Comparison of ENCODE assay signal across 8 mouse cellular contexts in the genomic region with DNA sequence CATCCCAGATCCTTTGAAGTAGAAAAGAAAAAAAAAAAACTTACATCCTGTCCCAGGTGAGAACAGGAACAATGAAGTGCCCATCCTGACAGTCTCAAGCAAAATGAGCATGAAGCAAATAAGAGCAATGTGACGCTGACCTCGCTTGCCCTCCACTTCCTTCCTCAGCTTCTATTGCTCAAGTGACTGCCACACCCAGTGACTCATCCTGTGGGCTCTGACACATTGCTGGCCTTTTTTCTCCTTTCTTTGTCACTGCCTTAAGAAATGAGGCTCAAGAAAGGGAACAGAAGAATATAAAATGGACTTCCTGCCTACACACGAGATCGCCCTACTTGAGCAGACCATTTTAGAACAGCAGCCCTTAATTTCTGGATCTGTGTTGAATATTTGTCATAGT. TPM values are rescaled to one million over a fixed set of nuclear protein-coding genes. Genes with fewer than 3 reads are reported as not detected.
DNase-seq lines count a peak whose midpoint lies in the region; ATAC-seq and TF ChIP-seq lines count a peak whose summit lies in the region.

No protein-coding gene starts in this region.

- H3K4me3 ChIP-seq in kidney, embryonic 14.5 days (ENCODE audit: low read length): no peak overlapping the region
- H3K4me3 ChIP-seq in bone marrow macrophage, adult 2 months (ENCODE audit: insufficient read depth, low read length): no peak overlapping the region
- no peak overlapping the region for H3K4me3 ChIP-seq in intestine, embryonic 16.5 days (ENCODE audit: low read length)
- H3K4me3 ChIP-seq in midbrain, embryonic 15.5 days: no peak overlapping the region
- no peak overlapping the region for H3K4me3 ChIP-seq in midbrain, embryonic 16.5 days (ENCODE audit: low read depth, low read length)

- no peak for ATAC-seq in kidney, embryonic 14.5 days (ENCODE audit: low FRiP score, low TSS enrichment)
- ATAC-seq in intestine, embryonic 16.5 days: peak; percentile 79
- no peak for ATAC-seq in midbrain, embryonic 15.5 days (replicated peaks)
- ATAC-seq in midbrain, embryonic 16.5 days: no peak

- H3K4me1 ChIP-seq in kidney, embryonic 14.5 days (ENCODE audit: control insufficient read depth, insufficient read depth, low read length): no peaks in the 10 kb centered on the region
- peaks cover 36% of the 10 kb centered on the region for H3K4me1 ChIP-seq in bone marrow macrophage, adult 2 months (ENCODE audit: control insufficient read depth, insufficient read depth, low read length)
- 0 out of 2 replicates have a peak, but pooled peaks cover 2% of the 10 kb centered on the region for H3K4me1 ChIP-seq in intestine, embryonic 16.5 days (ENCODE audit: control insufficient read depth, insufficient read depth, low read length)
- no peaks in the 10 kb centered on the region for H3K4me1 ChIP-seq in midbrain, embryonic 15.5 days
- no peaks in the 10 kb centered on the region for H3K4me1 ChIP-seq in midbrain, embryonic 16.5 days (ENCODE audit: control insufficient read depth, insufficient read depth, low read length)

- no peaks in the 10 kb centered on the region for H3K27me3 ChIP-seq in kidney, embryonic 14.5 days (ENCODE audit: control insufficient read depth, insufficient read depth, low read length)
- H3K27me3 ChIP-seq in intestine, embryonic 16.5 days (replicated peaks; ENCODE audit: control insufficient read depth, insufficient read depth, low read length): no peaks in the 10 kb centered on the region
- no peaks in the 10 kb centered on the region for H3K27me3 ChIP-seq in midbrain, embryonic 15.5 days (replicated peaks)
- no peaks in the 10 kb centered on the region for H3K27me3 ChIP-seq in midbrain, embryonic 16.5 days (ENCODE audit: control insufficient read depth, insufficient read depth, low read depth, low read length)

- WGBS in kidney, embryonic 14.5 days: 72% methylated on average over 4 of the region's 4 CpGs
- WGBS in intestine, embryonic 16.5 days: 63% methylated on average over 4 of the region's 4 CpGs
- 83% methylated on average over 4 of the region's 4 CpGs for WGBS in midbrain, embryonic 15.5 days
- WGBS in midbrain, embryonic 16.5 days: 83% methylated on average over 4 of the region's 4 CpGs

- H3K36me3 ChIP-seq in kidney, embryonic 14.5 days (ENCODE audit: control insufficient read depth, insufficient read depth, low read length): no peaks in the 10 kb centered on the region
- no peaks in the 10 kb centered on the region for H3K36me3 ChIP-seq in intestine, embryonic 16.5 days (ENCODE audit: control insufficient read depth, insufficient read depth, low read length)
- H3K36me3 ChIP-seq in midbrain, embryonic 15.5 days (replicated peaks): no peaks in the 10 kb centered on the region
- H3K36me3 ChIP-seq in midbrain, embryonic 16.5 days (ENCODE audit: control insufficient read depth, insufficient read depth, low read length): 0 out of 2 replicates have a peak, but pooled peaks cover 3% of the 10 kb centered on the region

- DNase-seq in kidney, adult 11 months: peak; percentile 48
- DNase-seq in natural killer cell, adult 2 months (ENCODE audit: low spot score in 2 of 2): peak; percentile 60 to 77
- no peak for DNase-seq in thymus, postnatal 4 days

- no peak overlapping the region for H3K27ac ChIP-seq in kidney, embryonic 14.5 days (ENCODE audit: low read depth, low read length)
- H3K27ac ChIP-seq in bone marrow macrophage, adult 2 months (ENCODE audit: insufficient read depth, low read depth, low read length): peak overlapping the region; percentile 99
- no peak overlapping the region for H3K27ac ChIP-seq in intestine, embryonic 16.5 days (ENCODE audit: low read length)
- H3K27ac ChIP-seq in midbrain, embryonic 15.5 days: no peak overlapping the region
- no peak overlapping the region for H3K27ac ChIP-seq in midbrain, embryonic 16.5 days (ENCODE audit: low read length)

- no peaks in the 10 kb centered on the region for H3K9me3 ChIP-seq in kidney, embryonic 14.5 days (ENCODE audit: control insufficient read depth, low read length)
- H3K9me3 ChIP-seq in intestine, embryonic 16.5 days (ENCODE audit: control insufficient read depth, low read length): no peaks in the 10 kb centered on the region
- no peaks in the 10 kb centered on the region for H3K9me3 ChIP-seq in midbrain, embryonic 15.5 days
- no peaks in the 10 kb centered on the region for H3K9me3 ChIP-seq in midbrain, embryonic 16.5 days (replicated peaks; ENCODE audit: control insufficient read depth, low read length, poor library complexity, severe bottlenecking)

- no peak overlapping the region for H3K9ac ChIP-seq in kidney, embryonic 14.5 days (ENCODE audit: low read depth, low read length)
- H3K9ac ChIP-seq in intestine, embryonic 16.5 days (ENCODE audit: low read depth, low read length): no peak overlapping the region
- H3K9ac ChIP-seq in midbrain, embryonic 15.5 days: no peak overlapping the region
- H3K9ac ChIP-seq in midbrain, embryonic 16.5 days (ENCODE audit: low read depth, low read length): no peak overlapping the region

- no peak for TF ChIP-seq CTCF in bone marrow macrophage, adult 2 months (IDR thresholded peaks at IDR 0.05; ENCODE audit: low read depth, low read length)

- no peak for TF ChIP-seq POLR2A in bone marrow macrophage, adult 2 months (IDR thresholded peaks at IDR 0.05; ENCODE audit: borderline replicate concordance, low read depth, low read length)

- H3K4me2 ChIP-seq in kidney, embryonic 14.5 days (replicated peaks; ENCODE audit: low read depth, low read length): no peak overlapping the region
- H3K4me2 ChIP-seq in intestine, embryonic 16.5 days (ENCODE audit: low read depth, low read length): no peak overlapping the region
- no peak overlapping the region for H3K4me2 ChIP-seq in midbrain, embryonic 15.5 days
- H3K4me2 ChIP-seq in midbrain, embryonic 16.5 days (ENCODE audit: low read length): no peak overlapping the region

RNA-seq across cellular contexts. Expression of a gene that starts 42.9 kb away (rescaled TPM):
- 22.2 and 33.5 TPM in 2 replicates for polyA plus RNA-seq in kidney, embryonic 14.5 days (2014; fragmentation: Nextera tagmentation; extraction: Ambion mirVana)
- 302 TPM in 2 replicates for polyA plus RNA-seq in bone marrow macrophage, adult 2 months (2012; ENCODE audit: insufficient read depth, insufficient read length, missing spikeins)
- 20.8 and 22.7 TPM in 2 replicates for polyA plus RNA-seq in intestine, embryonic 16.5 days (2015; fragmentation: Nextera tagmentation; extraction: Ambion mirVana)
- 83.5 and 88.1 TPM in 2 replicates for polyA plus RNA-seq in midbrain, embryonic 15.5 days (2015; fragmentation: Nextera tagmentation; extraction: Ambion mirVana)
- polyA plus RNA-seq in midbrain, embryonic 16.5 days (2015; fragmentation: Nextera tagmentation; extraction: Ambion mirVana): 80.8 and 82.7 TPM in 2 replicates
